9 mouse cellular contexts compared by ENCODE assay signal in the genomic region with DNA sequence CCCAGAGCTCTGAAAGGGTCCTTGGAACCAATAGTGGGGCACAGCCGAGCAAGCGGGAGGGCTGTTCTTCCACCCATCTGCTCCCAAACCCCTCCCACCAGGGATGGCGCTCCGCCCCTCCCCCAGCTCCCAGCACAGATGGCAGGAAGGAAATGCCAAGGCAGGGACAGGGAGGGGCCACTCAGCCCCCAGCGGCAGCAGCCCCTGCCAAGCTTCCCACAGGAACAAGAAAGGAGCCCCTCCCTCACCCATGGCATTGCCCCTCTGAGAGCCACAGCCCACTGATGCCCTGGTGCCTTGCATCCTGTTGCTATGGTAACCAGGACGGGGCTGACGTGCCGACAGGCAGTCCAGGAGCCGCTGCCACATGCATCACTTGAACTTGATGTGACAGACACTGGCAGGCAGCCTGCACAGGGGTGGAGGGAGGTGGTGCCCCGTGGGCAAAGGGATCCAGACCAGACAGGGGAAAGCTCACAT. TPM values are rescaled to one million over a fixed set of nuclear protein-coding genes. Genes with fewer than 3 reads are reported as not detected.
A peak's percentile ranks its signal among the peaks of the same experiment; 100 is the strongest.
DNase-seq lines count a peak whose midpoint lies in the region; ATAC-seq and TF ChIP-seq lines count a peak whose summit lies in the region.
"Had no signal": no experiment of that assay in that cellular context is flagged by ENCODE, and none has a peak within 500 bp of the region (broad histone marks: within the 10 kb centered on the region; RNA-seq: fewer than 3 reads in every experiment).

No protein-coding gene starts in this region.

- DNase-seq in kidney, postnatal 10 days = peak; percentile 50
- DNase-seq in kidney, adult 9 months = no peak
- peak; percentile 56 for DNase-seq in embryonic facial prominence, embryonic 10.5 days (ENCODE audit: low spot score)
- peak; percentile 72 to 82 for DNase-seq in left cerebral cortex, postnatal 25 days (ENCODE audit: low spot score in 2 of 2)
- no peak for DNase-seq in urinary bladder, postnatal 36 days (ENCODE audit: low spot score in 2 of 2)
- DNase-seq: liver, embryonic 13.5 days had no signal

- 3% methylated on average over 10 of the region's 10 CpGs for WGBS in embryonic facial prominence, embryonic 10.5 days

- H3K4me2 ChIP-seq in myocyte (ENCODE audit: low read depth) = peak overlapping the region; percentile 48
- H3K4me2 ChIP-seq: liver, embryonic 13.5 days had no signal

- peak; percentile 70 to 83 for ATAC-seq in hematopoietic stem cell, adult 5-6 weeks (replicated peaks in 1 of 2; ENCODE audit: insufficient read depth in 1 of 2, low FRiP score in 2 of 2, low TSS enrichment in 1 of 2, low read depth in 1 of 2, poor library complexity in 2 of 2, severe bottlenecking in 2 of 2)
- no peak for ATAC-seq in megakaryocyte progenitor cell, adult 5-6 weeks (replicated peaks; ENCODE audit: poor library complexity)

- no peaks in the 10 kb centered on the region for H3K79me2 ChIP-seq in myocyte (ENCODE audit: control insufficient read depth, insufficient read depth)

- peaks cover 52% of the 10 kb centered on the region for H3K27me3 ChIP-seq in embryonic facial prominence, embryonic 10.5 days (replicated peaks; ENCODE audit: low read depth, poor library complexity, severe bottlenecking)
- peaks cover 14% of the 10 kb centered on the region for H3K27me3 ChIP-seq in myocyte (ENCODE audit: control insufficient read depth, insufficient read depth, insufficient read length)

- no peak overlapping the region for H3K27ac ChIP-seq in embryonic facial prominence, embryonic 10.5 days (replicated peaks)
- H3K27ac ChIP-seq: liver, embryonic 13.5 days had no signal

- intact Hi-C loops in left cerebral cortex, postnatal 25 days (cut with DNase I) = loop anchor here (5.0 kb wide), 1 partner anchor 44 kb away; a partner anchor contains a TSS

- H3K36me3 ChIP-seq in embryonic facial prominence, embryonic 10.5 days (replicated peaks) = no peaks in the 10 kb centered on the region
- H3K36me3 ChIP-seq in myocyte (ENCODE audit: control insufficient read depth, insufficient read depth) = no peaks in the 10 kb centered on the region
- H3K36me3 ChIP-seq: liver, embryonic 13.5 days had no signal

- H3K4me1 ChIP-seq in embryonic facial prominence, embryonic 10.5 days = peaks cover 14% of the 10 kb centered on the region
- H3K4me1 ChIP-seq: liver, embryonic 13.5 days had no signal

- peak overlapping the region; percentile 41 for H3K4me3 ChIP-seq in embryonic facial prominence, embryonic 10.5 days
- no peak overlapping the region for H3K4me3 ChIP-seq in myocyte
- H3K4me3 ChIP-seq: liver, embryonic 13.5 days had no signal

- H3ac ChIP-seq in myocyte (ENCODE audit: control insufficient read depth, insufficient read length) = no peak overlapping the region

- H3K9me3 ChIP-seq in embryonic facial prominence, embryonic 10.5 days = no peaks in the 10 kb centered on the region
- H3K9me3 ChIP-seq: liver, embryonic 13.5 days had no signal

- TF ChIP-seq POLR2A in myocyte (IDR thresholded peaks at IDR 0.05; ENCODE audit: insufficient read length, low read depth) = no peak

TF ChIP-seq in myocyte, 11 proteins besides CTCF, POLR2A, EP300 and RAD21:
- no peak for TF ChIP-seq MAX (IDR thresholded peaks at IDR 0.05; ENCODE audit: low read depth)
- TF ChIP-seq POLR2AphosphoS2 (IDR thresholded peaks at IDR 0.05; ENCODE audit: insufficient read length, low read depth) = no peak
- peak in 1 of 3 experiments; percentile 48 for TF ChIP-seq MYOG (IDR thresholded peaks at IDR 0.05; ENCODE audit: control insufficient read depth in 1 of 3, insufficient read depth in 1 of 3, insufficient read length in 2 of 3, low read depth in 2 of 3)
- TF ChIP-seq SRF (IDR thresholded peaks at IDR 0.05; ENCODE audit: control insufficient read depth, insufficient read length, low read depth) = no peak

RNA-seq across cellular contexts. Expression of a gene that starts 44.3 kb away (rescaled TPM):
- polyA plus RNA-seq in embryonic facial prominence, embryonic 10.5 days (2016; fragmentation: Nextera tagmentation; extraction: Ambion mirVana) = 0.05 and 0.21 TPM in 2 replicates
- total RNA-seq in hematopoietic stem cell, adult 5-6 weeks (2017) = 0.31 TPM in 1 of 2 replicates, not detected in the other
- 10 to 100 TPM; 11.3 to 16.6 TPM for total RNA-seq in left cerebral cortex, postnatal 25 days (2021)
- 24.9 TPM for polyA plus RNA-seq in myocyte (2012; fragmentation: generic; extraction: Trizol)
- total RNA-seq in megakaryocyte progenitor cell, adult 5-6 weeks (2015) = not detected in 2 replicates
- total RNA-seq in megakaryocyte progenitor cell, adult 5-6 weeks (2017) = not detected in 2 replicates
- polyA plus RNA-seq: liver, embryonic 13.5 days had no signal

Comparison
In these comparisons a context has a peak if more than half of its experiments do, and no peak if none do; other contexts are left out.
1. DNase-seq: peak in kidney, postnatal 10 days (single experiment), embryonic facial prominence, embryonic 10.5 days (single experiment) and left cerebral cortex, postnatal 25 days (2 of 2); none in kidney, adult 9 months (single experiment) and urinary bladder, postnatal 36 days (0 of 2).